Mouse (Mus musculus) megakaryocyte progenitor cell, adult 5-6 weeks (primary cell): ENCODE measurements at regions not wholly inside any gene's neighbourhood (a gene's known extent, or its start where the extent isn't known, plus 50 kb on each side); places are given as distances from the start of the nearest gene placed in this dataset.

ENCODE experiments used
- ATAC-seq: replicated peaks from 2 replicates; pipeline ENCODE4 v1.8.0; 2016; ENCODE audit warnings: mild to moderate bottlenecking, moderate TSS enrichment, inconsistent platforms; ENCODE audit not compliant: poor library complexity

DNA sequence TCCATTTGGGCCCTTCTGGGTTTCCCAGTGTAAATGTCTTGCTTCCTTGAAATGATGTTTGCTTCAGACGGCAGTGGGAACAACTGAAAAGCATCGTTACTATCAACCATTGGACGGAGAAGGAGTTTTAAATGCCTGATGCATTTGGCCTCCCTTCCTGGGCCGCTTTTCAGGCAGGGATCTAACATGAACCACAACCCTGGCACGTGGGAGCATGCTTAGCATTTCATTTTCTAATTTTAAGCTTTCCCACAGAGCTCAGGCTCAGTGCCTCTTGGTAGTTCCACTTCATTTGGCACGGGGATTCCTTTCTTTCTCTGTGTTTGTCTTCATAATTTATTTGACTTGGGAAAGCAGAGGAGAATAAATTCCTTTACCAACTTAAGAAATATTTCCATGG is 406.6 kb upstream of the Nbea start:
- ATAC-seq, result no peak

DNA sequence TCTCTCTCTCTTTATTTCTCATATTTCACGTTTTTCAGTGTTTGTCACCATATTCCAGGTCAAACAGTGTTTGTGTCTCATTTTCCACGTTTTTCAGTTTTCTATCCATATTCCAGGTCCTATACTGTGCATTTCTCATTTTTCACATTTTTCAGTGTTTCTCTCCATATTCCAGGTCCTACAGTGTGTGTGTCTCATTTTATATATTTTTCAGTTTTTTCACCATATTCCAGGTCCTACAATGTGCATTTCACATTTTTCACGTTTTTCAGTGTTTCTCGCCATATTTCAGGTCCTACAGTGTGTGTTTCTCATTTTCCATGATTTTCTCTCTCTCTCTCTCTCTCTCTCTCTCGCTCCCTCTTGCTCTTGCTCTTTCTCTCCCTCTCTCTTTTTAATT is 391.9 kb upstream of the Nbea start:
- ATAC-seq, result peak; percentile 80

DNA sequence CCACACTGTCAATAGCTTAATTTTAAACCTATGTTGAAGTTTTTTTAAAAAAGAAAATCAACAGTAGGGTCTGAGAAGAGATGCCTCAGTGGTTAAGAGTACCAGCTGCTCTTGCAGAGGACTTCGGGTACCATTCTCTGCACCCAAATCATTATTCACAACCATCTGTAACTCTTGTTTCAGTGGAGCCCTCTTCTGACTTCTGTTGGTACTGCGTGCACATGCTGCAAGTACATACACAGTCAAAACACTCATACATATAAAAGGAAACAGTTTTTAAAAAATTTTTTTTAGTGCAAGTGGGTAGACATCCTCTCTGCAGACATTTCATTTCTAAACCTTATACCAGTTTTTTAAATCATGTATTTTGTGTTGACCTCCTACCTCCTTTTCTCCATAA is 352.7 kb upstream of the Nbea start:
- no peak for ATAC-seq

DNA sequence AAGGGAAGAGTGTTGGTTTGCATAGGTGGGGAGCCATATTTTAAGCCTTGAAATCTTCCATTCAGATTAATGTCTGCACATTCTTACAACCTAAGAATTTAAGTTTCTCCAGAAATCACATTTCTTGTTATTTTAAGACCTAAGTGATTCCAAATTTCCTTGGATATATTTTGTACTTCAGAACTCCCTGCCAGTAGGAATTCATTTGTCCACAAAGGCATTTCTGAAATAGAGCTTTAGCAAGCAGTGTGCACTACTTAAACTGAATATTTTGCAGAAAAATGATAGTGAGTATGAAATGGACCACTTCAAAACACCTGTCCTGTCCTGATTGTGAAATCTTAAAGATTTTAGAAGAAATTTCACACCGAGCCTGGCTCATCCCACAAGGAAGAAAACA is 320.9 kb upstream of the Nbea start:
- no peak for ATAC-seq

DNA sequence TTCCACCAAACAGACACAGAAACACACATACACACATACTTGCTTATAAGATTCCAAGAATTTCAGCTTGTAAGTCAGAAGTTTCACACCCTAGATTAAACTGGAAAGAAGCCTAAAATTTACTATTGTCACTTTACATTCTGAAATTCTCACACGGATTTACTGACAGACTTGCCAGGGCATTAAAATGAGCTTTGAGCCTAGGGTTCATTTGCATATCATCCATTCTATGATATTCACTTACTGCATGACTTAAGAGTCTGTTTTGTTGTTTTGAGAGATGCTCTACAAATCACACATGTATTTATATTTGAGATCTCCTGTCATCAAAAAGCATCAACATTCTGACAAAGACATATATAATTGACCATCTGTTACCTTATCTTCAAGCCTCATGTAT is 315.8 kb upstream of the Nbea start:
- no peak for ATAC-seq

DNA sequence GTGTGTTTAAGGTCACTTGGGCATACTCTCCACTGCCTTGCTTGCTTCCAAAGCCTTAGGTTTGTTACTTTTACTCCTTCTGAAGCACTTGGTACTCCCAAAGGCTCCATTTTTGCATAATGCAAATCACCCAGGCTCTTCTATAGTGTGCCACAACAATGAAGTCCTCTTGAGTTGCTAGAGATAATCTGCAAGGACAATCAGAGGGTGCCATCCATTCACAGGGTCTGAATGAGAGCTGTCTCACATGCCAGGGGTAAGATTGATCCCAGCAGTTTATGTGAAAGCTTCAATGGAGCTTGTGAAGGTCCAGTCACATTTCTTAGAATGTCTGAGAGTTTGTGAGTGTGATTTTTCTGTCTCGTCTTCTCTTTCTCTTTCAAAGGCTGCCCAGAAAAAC is 310.4 kb upstream of the Nbea start:
- no peak for ATAC-seq

DNA sequence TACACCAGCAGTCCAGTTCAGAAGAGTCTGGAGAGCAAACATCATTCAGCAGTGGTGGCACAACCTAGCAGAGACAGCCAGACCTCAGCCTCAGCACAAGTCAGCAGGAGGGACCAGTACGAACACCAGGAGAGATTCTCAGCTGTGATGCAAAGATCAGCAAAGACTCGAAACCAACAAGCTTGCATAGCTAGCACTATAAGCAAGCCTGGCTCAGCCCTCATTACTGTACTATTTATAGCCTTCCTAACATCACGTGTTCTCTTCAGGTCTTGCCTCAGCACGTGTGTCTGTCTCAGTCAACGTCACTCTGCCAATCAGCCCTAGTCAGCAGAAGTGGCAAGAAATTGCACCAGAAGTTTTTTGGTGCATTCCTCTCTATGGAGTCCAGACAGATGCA is 305.7 kb upstream of the Nbea start:
- no peak for ATAC-seq

DNA sequence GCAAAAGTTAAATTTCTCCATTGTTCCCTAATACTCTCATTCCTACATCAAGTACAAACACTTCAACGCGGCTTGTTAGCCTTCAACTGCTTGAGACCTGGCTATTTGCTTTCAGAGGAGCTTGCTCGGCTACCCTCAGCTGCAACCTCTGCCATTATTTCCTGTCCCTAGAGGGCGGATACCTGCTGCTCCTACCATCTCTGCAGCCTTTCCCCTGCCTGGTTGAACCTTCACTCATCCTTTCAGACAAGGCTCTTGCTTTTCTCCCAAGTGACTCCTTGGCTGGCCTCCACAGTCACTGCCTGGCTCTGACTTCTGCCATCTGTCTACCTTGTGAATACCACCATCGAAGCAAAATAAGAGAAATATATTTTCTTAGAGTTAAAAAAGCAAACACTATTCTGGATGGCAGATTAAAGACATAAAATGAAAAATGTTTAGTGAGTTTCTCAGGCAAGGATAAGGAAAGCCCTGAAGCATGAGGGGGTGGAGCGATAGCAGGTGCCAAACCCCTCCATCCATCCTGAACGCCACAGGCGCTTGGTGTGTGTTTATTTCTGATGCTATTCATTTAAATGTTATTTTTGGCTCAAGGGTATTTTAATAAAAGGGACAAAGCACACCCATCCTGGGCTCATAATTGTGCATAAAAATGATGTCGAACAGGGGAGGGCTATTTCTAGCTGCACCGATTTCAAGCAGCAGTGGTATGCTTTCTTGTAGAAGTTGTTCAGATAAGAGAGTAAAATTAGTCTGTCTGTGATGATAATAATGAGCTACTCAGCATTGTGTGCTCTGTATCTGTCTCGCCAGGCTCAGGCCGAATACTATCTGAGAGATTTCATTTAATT is 302.3 kb upstream of the Nbea start:
- ATAC-seq, result no peak

DNA sequence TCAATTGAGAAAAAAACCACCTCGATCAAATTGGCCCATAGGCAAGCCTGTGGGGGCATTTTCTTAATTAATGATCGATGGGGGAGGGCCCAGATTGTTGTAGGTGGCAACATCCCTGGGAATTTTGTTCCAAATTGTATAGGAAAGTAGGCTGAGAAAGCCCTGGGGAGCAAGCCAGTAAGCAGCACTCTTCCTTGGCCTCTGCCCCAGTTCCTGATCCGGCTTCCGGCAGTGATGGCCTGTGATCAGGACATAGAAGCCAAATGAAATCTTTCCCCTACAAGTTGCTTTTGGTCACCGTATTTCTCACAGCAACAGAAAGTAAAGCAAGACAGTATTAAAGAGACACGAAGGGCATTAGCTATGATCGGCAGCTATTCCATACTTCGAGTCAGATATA is 300.6 kb upstream of the Nbea start:
- no peak for ATAC-seq

DNA sequence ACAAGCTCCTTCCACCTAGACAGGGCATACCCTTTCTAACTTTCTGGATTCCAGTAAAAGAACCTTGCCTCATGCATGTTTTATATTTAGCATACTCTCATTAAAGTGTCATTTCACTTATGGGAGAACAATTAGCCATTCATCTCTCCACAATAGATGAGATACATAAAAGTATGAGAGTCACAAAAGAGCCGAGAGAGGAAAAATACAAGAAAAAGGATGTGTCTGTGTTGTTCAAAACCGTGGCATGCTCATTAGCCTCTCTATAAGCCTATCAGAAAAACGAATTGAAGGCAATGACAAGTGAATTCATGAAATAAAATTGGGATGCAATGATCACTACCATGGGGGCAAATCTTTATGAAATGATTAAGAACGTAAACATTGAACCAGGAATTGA is 299.9 kb upstream of the Nbea start:
- no peak for ATAC-seq

DNA sequence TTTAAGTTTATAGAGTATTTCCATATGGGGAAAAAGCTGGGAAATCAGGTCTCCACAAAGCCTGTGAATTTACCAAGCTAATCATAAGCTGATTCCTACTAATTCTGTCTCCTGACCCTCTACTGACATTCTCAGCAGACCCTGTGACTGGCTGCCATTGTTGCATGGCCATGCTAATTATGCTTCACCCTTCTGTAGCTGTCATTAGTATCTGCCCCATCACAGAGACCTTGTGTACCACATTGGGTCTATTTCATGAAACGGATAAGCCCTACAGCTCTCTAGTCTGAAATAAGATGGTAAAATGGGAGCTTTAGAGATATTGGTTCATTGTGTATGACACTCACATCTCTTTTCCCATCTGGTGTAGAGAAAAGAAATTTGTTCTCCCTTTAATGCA is 296.0 kb upstream of the Nbea start:
- no peak for ATAC-seq

DNA sequence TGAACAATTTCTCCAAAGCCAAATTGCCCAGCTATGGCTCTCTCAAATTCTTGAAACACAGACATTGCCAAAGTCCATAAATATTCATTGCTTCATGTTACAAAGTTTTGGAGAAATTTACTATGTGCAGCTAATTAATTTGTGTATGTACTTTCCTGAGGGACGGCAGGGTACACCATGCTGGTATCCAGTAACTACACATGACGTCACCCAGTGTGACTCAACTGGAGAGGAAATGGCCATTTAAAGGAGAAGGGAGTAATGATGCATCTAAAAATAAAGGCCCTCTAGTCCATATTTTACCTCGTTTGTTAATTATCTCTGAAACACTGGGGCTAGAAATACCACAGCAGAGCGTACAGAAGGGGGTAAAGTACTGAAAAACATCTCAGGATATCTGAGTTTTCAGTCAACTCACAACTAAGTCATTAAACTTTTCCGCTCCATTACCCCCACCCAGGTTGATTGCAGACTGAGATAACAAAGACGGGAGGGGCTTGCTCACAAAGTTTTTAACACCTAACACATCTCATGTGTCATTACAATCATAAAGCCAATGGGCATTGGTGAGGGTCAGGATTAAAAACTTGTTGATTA is 295.1 kb upstream of the Nbea start:
- ATAC-seq, result no peak

DNA sequence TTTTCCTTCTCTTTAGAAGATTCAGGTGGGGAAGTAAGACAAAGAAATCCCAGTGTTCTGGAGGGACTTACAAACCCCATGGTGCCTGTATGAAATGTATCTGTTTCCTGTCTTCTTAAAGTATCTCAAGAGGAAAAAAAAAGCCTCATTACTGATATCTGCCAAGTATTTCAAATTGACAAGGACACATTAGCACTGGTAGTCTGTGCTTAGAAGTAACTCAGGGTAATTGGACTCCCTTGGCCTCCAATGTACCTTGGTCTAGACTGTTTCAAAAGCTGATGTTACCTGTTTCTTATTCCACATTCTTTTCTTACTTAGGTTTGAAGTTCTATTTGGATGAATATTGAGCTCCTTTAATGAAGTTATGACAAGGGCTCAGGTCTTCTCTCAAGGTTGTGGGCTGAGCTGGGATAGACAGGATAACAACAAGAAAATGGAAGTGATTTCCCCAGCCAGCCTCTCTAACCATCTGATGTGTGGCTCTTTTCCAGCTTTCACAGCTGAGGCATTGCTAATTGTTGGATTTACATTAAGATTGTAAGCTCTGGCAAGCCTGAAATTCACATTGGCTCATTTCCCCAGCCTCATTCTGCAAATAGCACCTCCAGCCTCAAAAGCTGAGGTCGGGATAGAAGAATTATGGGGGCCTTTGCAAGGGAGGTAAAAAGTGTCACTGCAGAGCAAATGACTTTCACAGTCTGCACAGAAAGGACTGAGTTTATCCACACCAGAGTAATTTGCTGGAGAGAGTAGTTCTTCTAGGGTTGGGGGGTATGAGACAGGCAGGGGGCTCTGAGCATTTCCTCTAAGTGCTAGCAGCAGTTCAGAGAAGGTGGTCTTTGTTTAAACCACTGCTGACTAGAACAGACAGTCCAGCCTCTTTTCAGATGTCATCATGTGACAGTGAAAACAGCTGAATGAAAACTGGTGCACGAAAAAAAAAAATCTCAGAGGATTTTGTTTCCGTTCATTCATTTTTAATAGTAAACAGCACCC is 292.3 kb upstream of the Nbea start:
- ATAC-seq, result no peak

DNA sequence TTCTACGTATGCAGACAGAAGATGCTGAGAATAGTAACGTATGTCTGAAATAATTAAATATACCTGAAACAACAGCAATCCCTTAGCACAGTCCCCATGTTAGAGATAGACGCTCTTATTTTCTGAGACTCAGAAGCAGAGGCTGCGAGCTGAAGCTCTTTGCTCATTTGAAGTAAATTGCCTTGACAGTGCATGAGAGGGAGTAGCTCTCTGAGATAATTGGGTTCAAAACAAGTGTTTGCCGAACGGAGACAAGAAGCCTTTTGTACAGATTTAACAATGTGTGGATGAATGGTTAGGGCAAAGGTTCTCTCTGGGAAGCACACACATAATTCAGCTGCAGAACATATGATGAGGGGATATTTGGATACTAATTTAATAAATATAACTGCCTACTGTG is 289.1 kb upstream of the Nbea start:
- no peak for ATAC-seq

DNA sequence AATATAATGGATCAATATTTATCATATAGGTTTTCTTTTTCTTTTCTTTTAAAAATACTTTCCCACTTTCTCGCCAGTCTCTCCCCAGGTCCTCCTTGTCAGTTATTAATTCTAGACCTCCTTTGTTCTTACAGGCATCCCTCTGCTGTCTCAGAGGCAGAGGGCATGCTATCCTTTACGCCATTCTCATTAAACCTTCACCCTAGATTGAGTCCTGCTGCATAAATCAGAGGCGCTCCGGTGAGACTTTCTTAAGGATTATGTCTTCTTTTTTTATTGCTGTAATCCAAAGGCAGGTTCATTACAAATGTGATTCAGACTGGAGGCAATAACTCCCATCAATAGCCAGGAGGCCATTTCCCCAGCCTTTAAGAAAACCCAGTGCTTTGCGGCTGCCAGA is 288.3 kb upstream of the Nbea start:
- ATAC-seq, result no peak

DNA sequence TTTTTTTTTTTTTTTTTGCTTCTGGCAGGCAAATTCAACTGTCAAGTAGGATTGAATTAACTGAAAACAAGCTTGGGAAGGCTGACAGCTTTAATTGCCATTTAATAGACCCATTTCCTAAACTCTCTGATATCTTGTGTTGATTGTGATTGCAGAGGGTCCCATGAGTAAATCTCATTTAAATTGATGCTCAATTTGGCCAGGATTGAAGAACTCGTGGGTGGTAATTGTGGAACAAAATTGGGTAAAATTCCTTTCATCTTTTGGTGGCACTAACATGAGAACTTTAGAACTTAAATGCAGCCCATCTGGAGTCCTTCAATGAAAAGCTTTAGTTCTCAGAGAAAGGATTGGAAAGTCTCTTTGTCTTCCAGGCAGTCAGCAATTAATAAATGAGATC is 287.7 kb upstream of the Nbea start:
- ATAC-seq, result no peak

DNA sequence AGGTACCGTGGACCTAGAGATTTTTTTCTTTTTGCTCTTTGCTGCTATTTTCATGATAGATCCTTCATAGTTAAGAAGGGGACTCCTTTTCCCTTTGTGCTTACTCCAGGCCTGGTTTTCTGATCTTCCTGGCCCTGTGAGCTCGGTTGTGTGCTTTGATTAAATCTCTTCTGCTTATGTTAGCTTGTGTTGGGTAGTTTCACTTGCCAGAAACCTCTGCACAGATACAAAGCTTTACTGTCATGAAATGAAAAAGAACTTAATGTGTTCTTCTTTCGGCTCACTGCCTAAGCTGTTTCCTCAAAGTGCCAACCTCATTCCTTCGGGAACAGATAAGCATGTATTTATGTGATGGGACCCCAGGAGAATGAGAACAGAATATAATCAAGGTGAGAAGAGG is 274.1 kb upstream of the Nbea start:
- no peak for ATAC-seq

DNA sequence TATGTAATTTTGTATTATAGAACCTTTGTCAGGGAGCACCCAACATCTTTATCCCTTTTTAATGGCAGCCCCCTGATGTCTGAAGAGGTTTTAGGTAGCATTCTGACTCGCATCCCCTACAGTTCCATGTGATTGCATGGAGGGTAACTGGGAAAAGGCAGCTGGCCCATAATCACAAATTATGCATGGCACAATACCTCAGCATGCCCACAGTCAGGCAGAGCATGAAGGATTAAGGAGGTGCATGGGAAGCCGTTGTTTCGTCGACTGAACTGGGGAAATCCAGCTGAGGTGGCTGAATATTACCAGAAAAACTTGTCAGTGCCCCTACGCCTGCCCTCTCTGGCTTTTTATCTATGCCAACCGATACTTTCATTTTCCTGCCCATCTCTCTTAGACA is 272.8 kb upstream of the Nbea start:
- ATAC-seq, result no peak

DNA sequence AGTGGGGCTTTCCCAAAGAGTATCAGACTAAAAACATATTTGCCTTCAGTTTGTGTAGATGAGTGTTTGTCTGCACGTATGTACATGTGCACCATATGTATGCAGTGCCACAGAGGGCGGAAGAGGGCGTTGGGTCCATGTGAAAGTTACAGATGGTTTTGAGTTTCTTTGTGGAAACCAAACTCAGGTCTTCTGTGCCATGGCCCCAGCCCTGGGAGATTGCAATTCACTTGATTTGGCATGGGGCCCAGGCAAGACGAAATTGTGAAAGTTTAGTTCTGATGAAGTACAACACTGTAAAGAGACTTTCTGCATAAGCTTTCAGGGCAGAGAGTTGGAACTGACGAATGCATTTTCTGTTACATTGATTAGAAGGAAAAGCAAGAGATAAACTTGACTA is 255.4 kb upstream of the Nbea start:
- no peak for ATAC-seq

DNA sequence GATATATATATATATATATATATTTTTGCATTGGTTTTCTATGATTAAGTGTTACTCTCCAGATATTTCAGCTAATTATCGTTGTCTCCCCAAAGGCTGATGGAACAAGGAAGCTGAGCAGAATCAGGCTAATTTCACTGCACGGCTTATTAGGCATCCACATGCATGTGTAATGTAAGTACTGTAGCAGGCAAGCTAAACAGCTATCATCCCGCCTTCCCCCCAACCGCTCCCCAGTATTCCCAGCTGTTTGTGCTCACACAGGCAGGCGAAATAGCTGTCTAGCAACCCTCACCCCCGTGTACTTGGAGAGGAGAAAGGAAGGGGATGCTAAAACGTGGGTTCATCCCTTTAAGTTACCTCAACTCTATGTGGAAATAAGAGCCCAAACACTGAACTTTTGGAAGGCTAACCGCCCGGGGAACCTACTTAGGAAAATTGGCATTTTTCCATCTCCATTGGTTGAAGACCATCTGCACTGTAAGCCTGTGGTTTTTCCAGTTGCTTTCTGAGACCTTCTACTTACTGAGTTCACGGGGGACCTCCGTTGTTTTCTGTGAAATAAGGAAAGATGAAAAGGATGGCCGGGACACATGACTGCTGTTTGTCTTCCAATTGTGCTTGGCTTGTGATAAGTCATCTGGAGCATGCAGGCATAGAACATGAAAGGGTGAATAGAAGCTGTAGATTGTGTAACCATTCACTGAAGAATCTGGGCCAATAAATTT is 254.7 kb upstream of the Nbea start:
- no peak for ATAC-seq

DNA sequence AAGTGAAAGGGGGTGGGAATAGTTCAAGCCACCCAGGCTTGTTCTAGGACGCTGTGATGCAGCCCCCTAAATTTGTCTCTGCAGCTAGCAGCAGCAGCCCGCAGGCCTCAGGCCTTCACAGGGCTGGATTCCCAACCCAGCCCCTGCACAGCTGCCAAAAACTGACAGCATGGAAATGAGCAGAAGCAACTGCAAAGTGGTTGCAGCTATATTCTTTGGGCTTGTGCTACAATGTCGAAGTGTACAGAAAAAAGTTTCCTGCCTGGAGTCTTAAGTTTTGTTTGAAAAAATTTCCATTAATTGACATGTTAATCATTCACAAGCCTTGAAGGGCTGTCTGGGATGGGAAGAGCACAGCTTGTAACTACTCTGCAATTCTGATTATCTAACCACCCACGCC is 253.6 kb upstream of the Nbea start:
- ATAC-seq, result no peak
